Mouse (Mus musculus) heart, postnatal 0 days (tissue): ENCODE data around the gene Mpp4. TPM values are rescaled to one million over a fixed set of nuclear protein-coding genes. Genes with fewer than 3 reads are reported as not detected.

Experiments
- ATAC-seq: fragments of 200-750 bp; cut with Nextera tagmentation; 2 replicates; pipeline ENCODE4 v1.8.0; 2017; ENCODE audit warnings: low read depth, moderate number of reproducible peaks, moderate library complexity; ENCODE audit not compliant: insufficient read depth
- DNase-seq: peaks from one replicate; pipeline ENCODE4 v3.0.0-alpha.2; 2016; ENCODE audit warnings: low spot score
- H3K27ac ChIP-seq: fragments of 300-500 bp; sonication (generic); 2 replicates; pipeline ENCODE4 v1.5.1; 2014; ENCODE audit warnings: low read depth, mild to moderate bottlenecking
- H3K27me3 ChIP-seq: fragments of 300-500 bp; sonication (generic); 2 replicates; pipeline ENCODE4 v1.6.1; 2014; ENCODE audit warnings: low read length, mixed read lengths; ENCODE audit not compliant: control insufficient read depth, insufficient read depth
- H3K36me3 ChIP-seq: fragments of 300-500 bp; sonication (generic); replicated peaks from 2 replicates; pipeline ENCODE4 v1.6.1; 2014; ENCODE audit warnings: low read length, mixed read lengths; ENCODE audit not compliant: control insufficient read depth, insufficient read depth
- H3K4me1 ChIP-seq: fragments of 300-500 bp; sonication (generic); 2 replicates; pipeline ENCODE4 v1.6.1; 2014; ENCODE audit warnings: antibody characterized with exemption; ENCODE audit not compliant: control insufficient read depth, insufficient read depth
- H3K4me2 ChIP-seq: fragments of 300-500 bp; sonication (generic); 2 replicates; pipeline ENCODE4 v1.6.1; 2014; ENCODE audit warnings: low read depth, mild to moderate bottlenecking, low read length, moderate library complexity
- H3K4me3 ChIP-seq: fragments of 300-500 bp; sonication (generic); 2 replicates; pipeline ENCODE4 v1.5.1; 2014; ENCODE audit warnings: low read depth, low read length
- H3K9ac ChIP-seq: fragments of 300-500 bp; sonication (generic); replicated peaks from 2 replicates; pipeline ENCODE4 v1.6.1; 2014; ENCODE audit warnings: low read depth, low read length, mixed read lengths
- H3K9me3 ChIP-seq: fragments of 300-500 bp; sonication (generic); replicated peaks from 2 replicates; pipeline ENCODE4 v1.6.1; 2016; ENCODE audit warnings: low read length; ENCODE audit not compliant: control insufficient read depth
- CTCF ChIP-seq: IDR thresholded peaks from 2 replicates; pipeline ENCODE4 v1.5.1; 2016; ENCODE audit warnings: antibody characterized with exemption, control low read depth, low read depth
- EP300 ChIP-seq: IDR thresholded peaks from 2 replicates; pipeline ENCODE4 v1.6.1; 2016; ENCODE audit warnings: antibody characterized with exemption, low read depth
- WGBS: fragments of 180-500 bp; shearing (Covaris S2); extraction: QIAGEN DNeasy Blood & Tissue Kit; methylation state at CpG from one replicate; pipeline ENCODE4 v1.1.7; 2014; 5-methylcytosine and 5-hydroxymethylcytosine counted together
- polyA plus RNA-seq: library from polyadenylated mRNA; unstranded; fragments of >200 nt; fragmentation: Nextera tagmentation; extraction: Ambion mirVana; gene quantifications from 2 replicates; pipeline ENCODE4 v1.2.1, GENCODE M21; 2015
- total RNA-seq: library from RNA; depleted of rRNA; stranded (reverse); fragments of >200 nt; gene quantifications from 2 replicates; pipeline ENCODE4 v1.2.3, GENCODE M21; 2014; ENCODE audit warnings: low replicate concordance

Gene Mpp4
- total and polyA plus RNA-seq, 2 experiments from 2014 or later, result not detected

DNA sequence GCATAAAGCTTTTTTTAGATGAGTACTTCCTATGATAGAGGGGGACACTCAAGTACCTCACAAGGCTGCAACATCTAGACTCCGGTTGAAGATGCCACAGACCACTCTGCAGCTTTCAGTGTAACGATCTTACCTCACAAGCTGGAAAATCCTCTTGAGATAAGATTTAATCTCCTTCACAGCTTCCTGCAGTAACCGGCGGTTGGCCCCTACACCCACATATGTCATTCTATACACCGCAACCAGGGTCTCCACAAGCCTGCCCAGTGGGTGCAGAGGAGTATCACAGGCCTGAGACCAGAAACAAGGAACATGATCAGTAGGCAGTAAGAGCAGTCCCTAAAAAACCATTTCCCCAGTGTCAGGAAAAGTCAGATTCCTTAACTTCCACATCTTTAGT is 9.8 kb upstream of the Mpp4 start:
- H3K36me3 ChIP-seq, result peaks cover 33% of the 10 kb centered on the region
- 48% methylated on average over 5 of the region's 5 CpGs for WGBS

GRCm38 (mm10) chr1:59171875-59172274 is 8.7 kb upstream of the Mpp4 start:
- 60% methylated on average over 5 of the region's 5 CpGs for WGBS
- no peak for DNase-seq

More for the DNA sequence above, 9.8 kb upstream of the Mpp4 start:
- no peaks in the 10 kb centered on the region for H3K4me1 ChIP-seq
- ATAC-seq (no peak), DNase-seq (no peak)
- TF ChIP-seq EP300, result no peak
- TF ChIP-seq CTCF, result no peak
- H3K9me3 ChIP-seq, result no peaks in the 10 kb centered on the region
- H3K9ac ChIP-seq, result no peak overlapping the region
- H3K4me3 ChIP-seq, result no peak overlapping the region
- H3K27ac ChIP-seq, result no peak overlapping the region
- no peak overlapping the region for H3K4me2 ChIP-seq
- no peaks in the 10 kb centered on the region for H3K27me3 ChIP-seq

GRCm38 (mm10) chr1:59170290-59170689 is 7.1 kb upstream of the Mpp4 start:
- TF ChIP-seq CTCF (0 out of 2 replicates have a peak, but pooled peaks have one; percentile 13), EP300 (no peak)
- DNase-seq, result no peak
- Histone ChIP-seq H3K36me3 (peaks cover 44% of the 10 kb centered on the region), H3K9ac (no peak overlapping the region), H3K9me3 (no peaks in the 10 kb centered on the region), H3K27ac (no peak overlapping the region), H3K4me2 (no peak overlapping the region), H3K4me3 (no peak overlapping the region), H3K27me3 (no peaks in the 10 kb centered on the region), H3K4me1 (no peaks in the 10 kb centered on the region)
- whole genome bisulfite sequencing, result 74% methylated on average over 8 of the region's 8 CpGs
- no peak for ATAC-seq

More at GRCm38 (mm10) chr1:59171875-59172274, 8.7 kb upstream of the Mpp4 start:
- Histone ChIP-seq H3K4me2 (no peak overlapping the region), H3K9ac (no peak overlapping the region), H3K4me3 (no peak overlapping the region), H3K27me3 (no peaks in the 10 kb centered on the region), H3K4me1 (no peaks in the 10 kb centered on the region), H3K27ac (no peak overlapping the region), H3K36me3 (peaks cover 35% of the 10 kb centered on the region; the same call in 1 of the 2 replicates), H3K9me3 (no peaks in the 10 kb centered on the region)
- no peak for TF ChIP-seq CTCF
- no peak for TF ChIP-seq EP300
- ATAC-seq, result no peak

DNA sequence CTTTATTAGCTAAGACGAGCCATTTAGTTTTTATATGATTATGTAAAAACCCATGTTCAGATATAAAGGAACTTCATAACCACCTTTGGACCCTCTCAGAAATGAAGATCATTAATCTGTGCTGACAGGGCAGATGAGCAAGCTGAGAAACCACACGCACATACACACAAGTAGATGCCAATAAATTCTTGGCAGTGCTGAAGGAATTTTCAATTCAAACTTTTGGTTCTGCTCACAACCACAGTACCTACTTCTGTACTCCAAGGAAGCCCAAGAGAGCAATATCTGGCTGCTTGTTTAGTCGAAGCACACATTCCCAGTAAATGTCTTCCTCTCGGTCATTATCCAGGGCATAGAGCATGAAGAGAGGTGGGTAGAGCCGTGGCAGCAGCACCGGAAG is 6.4 kb upstream of the Mpp4 start:
- no peaks in the 10 kb centered on the region for H3K9me3 ChIP-seq
- 77% methylated on average over 6 of the region's 6 CpGs for WGBS

GRCm38 (mm10) chr1:59168556-59168955 is 5.4 kb upstream of the Mpp4 start:
- no peak overlapping the region for H3K27ac ChIP-seq
- no peak overlapping the region for H3K9ac ChIP-seq
- DNase-seq (no peak), ATAC-seq (no peak)
- peaks cover 47% of the 10 kb centered on the region for H3K36me3 ChIP-seq
- no peak overlapping the region for H3K4me2 ChIP-seq
- no peak for TF ChIP-seq EP300
- no peak for TF ChIP-seq CTCF
- H3K27me3 ChIP-seq, result no peaks in the 10 kb centered on the region
- 37% methylated on average over 2 of the region's 2 CpGs for WGBS
- H3K9me3 ChIP-seq, result no peaks in the 10 kb centered on the region
- no peaks in the 10 kb centered on the region for H3K4me1 ChIP-seq
- no peak overlapping the region for H3K4me3 ChIP-seq

More for the DNA sequence above, 6.4 kb upstream of the Mpp4 start:
- DNase-seq (no peak), ATAC-seq (no peak)
- H3K27me3 ChIP-seq, result no peaks in the 10 kb centered on the region
- no peaks in the 10 kb centered on the region for H3K4me1 ChIP-seq
- no peak overlapping the region for H3K9ac ChIP-seq
- TF ChIP-seq EP300 (no peak), CTCF (no peak)
- H3K27ac ChIP-seq, result no peak overlapping the region
- H3K4me2 ChIP-seq, result no peak overlapping the region
- H3K4me3 ChIP-seq, result no peak overlapping the region
- peaks cover 40% of the 10 kb centered on the region for H3K36me3 ChIP-seq
